Comparison of ENCODE assay signal across 9 mouse cellular contexts in genomic region chr10:44269211-44269610, GRCm38 (mm10). TPM values are rescaled to one million over a fixed set of nuclear protein-coding genes. Genes with fewer than 3 reads are reported as not detected.
A peak's percentile ranks its signal among the peaks of the same experiment; 100 is the strongest.
DNase-seq lines count a peak whose midpoint lies in the region; ATAC-seq and TF ChIP-seq lines count a peak whose summit lies in the region.
"Had no signal": no experiment of that assay in that cellular context is flagged by ENCODE, and none has a peak within 500 bp of the region (broad histone marks: within the 10 kb centered on the region; RNA-seq: fewer than 3 reads in every experiment).

No protein-coding gene starts in this region.

- ATAC-seq in hindbrain, embryonic 16.5 days, result no peak
- ATAC-seq in midbrain, embryonic 14.5 days (ENCODE audit: low FRiP score, low TSS enrichment), result no peak

- H3K27me3 ChIP-seq in kidney, adult 2 months (replicated peaks; ENCODE audit: control insufficient read depth, insufficient read depth, low read length), result no peaks in the 10 kb centered on the region
- no peaks in the 10 kb centered on the region for H3K27me3 ChIP-seq in hindbrain, embryonic 16.5 days (replicated peaks; ENCODE audit: control insufficient read depth, insufficient read depth, low read length)
- no peaks in the 10 kb centered on the region for H3K27me3 ChIP-seq in midbrain, embryonic 14.5 days (ENCODE audit: control insufficient read depth, insufficient read depth, low read length)
- H3K27me3 ChIP-seq: Patski had no signal

- 61% methylated on average over 2 of the region's 2 CpGs for WGBS in kidney, adult 2 months
- 66% methylated on average over 2 of the region's 2 CpGs for WGBS in hindbrain, embryonic 16.5 days
- 68% methylated on average over 2 of the region's 2 CpGs for WGBS in midbrain, embryonic 14.5 days

- H3K36me3 ChIP-seq in kidney, adult 2 months (ENCODE audit: control insufficient read depth, insufficient read depth, low read length), result no peaks in the 10 kb centered on the region
- no peaks in the 10 kb centered on the region for H3K36me3 ChIP-seq in hindbrain, embryonic 16.5 days (ENCODE audit: control insufficient read depth, insufficient read depth, low read length)
- no peaks in the 10 kb centered on the region for H3K36me3 ChIP-seq in midbrain, embryonic 14.5 days (ENCODE audit: control insufficient read depth, insufficient read depth, low read length)

- peak overlapping the region; percentile 67 for H3K4me2 ChIP-seq in hindbrain, embryonic 16.5 days (ENCODE audit: low read length)
- peak overlapping the region; percentile 78 for H3K4me2 ChIP-seq in midbrain, embryonic 14.5 days (ENCODE audit: low read length)

- no peak for TF ChIP-seq POLR2A in kidney, adult 2 months (IDR thresholded peaks at IDR 0.05; ENCODE audit: low read depth, low read length)
- TF ChIP-seq POLR2A in cortical plate, adult 2 months (IDR thresholded peaks at IDR 0.05; ENCODE audit: extremely low read depth, insufficient read depth, low read length), result no peak

- peak; percentile 22 for DNase-seq in kidney, adult 2 months
- DNase-seq in kidney, postnatal 4 days, result no peak
- no peak for DNase-seq in midbrain, embryonic 14.5 days
- no peak for DNase-seq in spleen, postnatal 36 days (ENCODE audit: low spot score in 2 of 2)
- no peak for DNase-seq in adipocyte (ENCODE audit: low spot score)
- no peak for DNase-seq in gastrocnemius, postnatal 10 days

- H3K4me1 ChIP-seq in kidney, adult 2 months (ENCODE audit: control insufficient read depth, insufficient read depth, low read length), result peaks cover 5% of the 10 kb centered on the region
- peaks cover 2% of the 10 kb centered on the region; the same call in 1 of the 2 replicates for H3K4me1 ChIP-seq in cortical plate, adult 2 months (ENCODE audit: control insufficient read depth, insufficient read depth, low read length)
- peaks cover 21% of the 10 kb centered on the region for H3K4me1 ChIP-seq in hindbrain, embryonic 16.5 days (ENCODE audit: control insufficient read depth, insufficient read depth, low read depth, low read length)
- peaks cover 20% of the 10 kb centered on the region for H3K4me1 ChIP-seq in midbrain, embryonic 14.5 days (ENCODE audit: control insufficient read depth, insufficient read depth, low read length)

- TF ChIP-seq CTCF in kidney, adult 2 months (conservative IDR thresholded peaks at IDR 0.05; ENCODE audit: insufficient read depth, insufficient read length, low read depth, low read length), result no peak
- no peak for TF ChIP-seq CTCF in cortical plate, adult 2 months (IDR thresholded peaks at IDR 0.05; ENCODE audit: extremely low read depth, insufficient read depth, low read length)

- H3K4me3 ChIP-seq in kidney, adult 2 months (ENCODE audit: insufficient read depth, low read depth, low read length), result no peak overlapping the region
- peak overlapping the region; percentile 58; the same call in 1 of the 2 replicates for H3K4me3 ChIP-seq in cortical plate, adult 2 months (ENCODE audit: insufficient read depth, low read length)
- peak overlapping the region; percentile 99 for H3K4me3 ChIP-seq in hindbrain, embryonic 16.5 days (ENCODE audit: low read length)
- peak overlapping the region; percentile 84 for H3K4me3 ChIP-seq in midbrain, embryonic 14.5 days (replicated peaks; ENCODE audit: low read depth, low read length)

- H3K9me3 ChIP-seq in hindbrain, embryonic 16.5 days (ENCODE audit: control insufficient read depth, low read length), result no peaks in the 10 kb centered on the region
- H3K9me3 ChIP-seq in midbrain, embryonic 14.5 days (ENCODE audit: control insufficient read depth, low read length), result no peaks in the 10 kb centered on the region

- no peak overlapping the region for H3K27ac ChIP-seq in kidney, adult 2 months (ENCODE audit: insufficient read depth, low read depth, low read length)
- no peak overlapping the region for H3K27ac ChIP-seq in cortical plate, adult 2 months (ENCODE audit: insufficient read depth, low read length)
- H3K27ac ChIP-seq in hindbrain, embryonic 16.5 days (ENCODE audit: low read depth, low read length), result no peak overlapping the region
- H3K27ac ChIP-seq in midbrain, embryonic 14.5 days (replicated peaks; ENCODE audit: low read depth, low read length), result no peak overlapping the region

- peak overlapping the region; percentile 47 for H3K9ac ChIP-seq in hindbrain, embryonic 16.5 days (ENCODE audit: low read depth, low read length)
- no peak overlapping the region for H3K9ac ChIP-seq in midbrain, embryonic 14.5 days (replicated peaks; ENCODE audit: low read length)

RNA-seq across cellular contexts. Expression of gene Atg5, which starts 1.1 kb away (rescaled TPM):
- 11.6 and 13.5 TPM in 2 replicates for polyA plus RNA-seq in kidney, adult 2 months (2012; rRNA removed)
- polyA plus RNA-seq in cortical plate, adult 2 months (2012; rRNA removed), result 18.2 TPM in 2 replicates
- polyA plus RNA-seq in hindbrain, embryonic 16.5 days (2015; fragmentation: Nextera tagmentation; extraction: Ambion mirVana), result 44.4 and 47.2 TPM in 2 replicates
- polyA plus RNA-seq in midbrain, embryonic 14.5 days (2014; fragmentation: Nextera tagmentation; extraction: Ambion mirVana), result 49.7 and 52.8 TPM in 2 replicates
- 10 to 100 TPM; 10.7 to 13.6 TPM for total RNA-seq in gastrocnemius, postnatal 10 days (2021)
